Mouse (Mus musculus) kidney, postnatal 14 days (tissue): ENCODE measurements around the gene Gpt2.
A peak's percentile ranks its signal among the peaks of the same experiment; 100 is the strongest.

Experiments
- DNase-seq: peaks from one replicate; pipeline ENCODE4 v3.0.0; 2022; ENCODE audit warnings: mixed read lengths

Gene Gpt2

DNA sequence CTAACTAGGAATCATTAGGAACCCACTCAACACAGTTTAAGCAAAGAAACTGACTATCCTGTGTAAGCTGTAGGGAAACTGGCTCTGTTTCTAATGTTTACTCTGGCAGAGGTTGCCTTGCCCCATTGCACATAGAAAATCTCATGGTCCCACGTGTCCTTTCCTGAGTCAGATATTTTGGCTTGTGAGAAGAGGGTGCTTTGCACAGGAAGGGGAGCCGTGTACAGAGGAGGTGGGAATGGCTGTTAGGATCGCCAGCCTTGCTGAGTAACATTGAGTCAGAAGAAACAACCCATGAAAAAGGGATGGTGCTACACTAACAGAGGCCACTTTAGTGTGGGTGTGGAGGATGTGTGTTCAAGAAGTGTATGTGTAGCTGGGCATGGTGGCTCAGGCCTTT is 36.6 kb downstream of the Gpt2 start:
- no peak for DNase-seq

DNA sequence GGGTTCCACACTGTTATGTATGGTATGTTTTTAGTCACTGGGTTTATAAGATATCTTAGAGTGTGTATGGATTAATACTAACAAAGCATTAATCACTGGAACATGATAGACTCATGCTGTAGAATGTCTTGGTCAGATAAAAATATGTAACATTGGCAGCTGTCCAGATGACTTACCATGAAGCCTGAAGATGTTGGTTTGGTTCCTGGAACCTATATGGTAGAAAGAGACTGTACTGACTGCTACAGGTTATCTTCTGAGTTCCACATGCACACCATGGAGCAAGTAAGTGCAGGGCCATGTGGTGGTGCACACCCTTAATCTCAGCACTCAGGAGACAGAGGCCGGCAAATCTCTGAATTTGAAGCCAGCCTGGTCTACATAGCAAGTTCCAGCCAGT is 38.3 kb downstream of the Gpt2 start:
- DNase-seq, result no peak

DNA sequence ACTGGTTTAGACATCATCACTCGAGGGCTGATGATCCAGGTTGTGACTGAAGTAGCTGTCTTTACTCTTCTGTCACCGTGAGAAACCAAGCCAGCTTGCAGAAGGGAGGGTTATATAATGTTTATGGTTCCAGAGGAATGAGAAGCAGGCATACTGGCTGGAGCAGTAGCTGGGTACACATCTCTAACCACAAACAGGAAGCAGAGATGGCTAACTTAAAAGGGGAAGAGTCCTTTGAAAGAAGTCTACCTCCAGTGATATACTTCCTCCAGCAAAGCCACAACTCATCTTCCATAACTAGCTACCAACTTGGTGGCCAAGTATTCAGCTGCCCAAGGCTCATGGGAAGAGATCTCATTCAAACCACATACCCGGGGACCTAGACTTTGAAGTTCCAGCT is 39.1 kb downstream of the Gpt2 start:
- DNase-seq, result no peak

DNA sequence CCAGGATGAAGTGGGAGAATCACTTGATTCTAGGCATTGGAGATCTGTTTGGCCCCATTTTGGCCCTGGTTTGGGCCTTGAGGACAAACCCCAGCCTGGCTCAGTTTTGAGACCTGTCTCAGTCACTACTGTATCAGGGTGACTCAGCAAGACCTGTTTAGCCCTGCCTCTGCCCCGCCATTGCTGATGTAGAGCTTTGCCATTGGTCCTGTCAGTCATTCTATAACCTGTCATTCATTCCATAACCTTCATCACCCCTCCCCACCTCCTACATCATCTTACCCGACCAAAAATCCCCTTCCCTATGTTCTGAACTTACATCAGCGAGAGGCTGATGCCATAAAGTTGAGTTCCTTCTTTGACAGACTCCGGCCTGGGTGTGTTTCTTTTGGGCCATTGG is 40.5 kb downstream of the Gpt2 start:
- no peak for DNase-seq

DNA sequence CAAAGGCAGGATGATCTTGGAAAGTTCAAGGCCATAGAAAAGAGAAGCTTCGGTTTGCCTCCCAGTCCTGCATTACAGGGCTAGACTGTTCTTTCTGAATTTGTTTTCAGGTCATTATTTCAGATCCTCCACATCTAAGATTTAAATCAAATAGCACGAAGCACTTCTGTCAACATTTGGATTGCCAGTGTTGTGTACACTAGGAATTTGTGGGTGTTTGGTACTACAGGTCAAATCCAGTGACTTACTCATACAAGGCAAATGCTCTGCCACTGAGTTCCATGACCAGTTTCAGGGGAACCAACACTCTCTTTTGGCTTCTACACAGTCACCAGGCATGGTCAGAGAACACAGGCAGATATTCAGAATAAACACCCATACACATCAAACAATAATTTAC is 41.1 kb downstream of the Gpt2 start:
- DNase-seq, result no peak

DNA sequence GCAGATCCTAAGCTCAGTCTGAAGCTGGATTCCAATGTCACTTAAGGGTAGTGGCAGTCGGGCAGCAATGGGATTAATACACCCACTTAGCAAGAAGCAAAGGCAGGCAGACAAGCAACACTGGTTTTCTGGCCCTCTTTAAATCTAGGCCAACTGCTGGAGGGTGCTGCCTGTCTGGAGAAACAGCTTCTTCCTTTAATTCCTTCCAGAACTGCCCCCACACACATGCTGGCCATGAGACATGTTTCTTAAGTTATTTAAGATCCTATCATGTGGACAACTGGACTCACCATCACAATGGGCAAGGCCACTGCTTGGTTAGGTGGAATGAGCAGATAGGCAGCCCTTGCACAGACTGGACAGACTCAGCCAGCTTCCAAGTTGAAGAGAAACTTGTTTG is 41.8 kb downstream of the Gpt2 start:
- DNase-seq, result no peak

DNA sequence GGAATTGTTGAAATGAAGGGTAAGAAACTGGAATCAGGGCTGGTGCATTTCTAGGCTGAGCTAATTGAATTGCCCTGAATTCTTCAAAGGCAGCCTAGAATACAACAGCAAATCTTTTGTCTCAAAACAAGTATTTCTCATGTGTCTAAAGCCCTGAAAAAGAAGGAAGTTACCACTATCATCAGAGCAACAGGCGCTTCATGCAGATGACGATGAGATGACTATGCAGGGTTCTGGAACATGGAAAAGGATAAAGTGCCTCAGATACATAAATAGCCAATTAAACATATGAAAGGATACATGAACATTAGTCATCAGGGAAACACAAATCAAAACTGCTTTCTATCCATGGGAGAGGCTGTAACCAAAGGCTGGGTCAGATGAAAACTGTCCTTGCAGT is 44.0 kb downstream of the Gpt2 start:
- no peak for DNase-seq

DNA sequence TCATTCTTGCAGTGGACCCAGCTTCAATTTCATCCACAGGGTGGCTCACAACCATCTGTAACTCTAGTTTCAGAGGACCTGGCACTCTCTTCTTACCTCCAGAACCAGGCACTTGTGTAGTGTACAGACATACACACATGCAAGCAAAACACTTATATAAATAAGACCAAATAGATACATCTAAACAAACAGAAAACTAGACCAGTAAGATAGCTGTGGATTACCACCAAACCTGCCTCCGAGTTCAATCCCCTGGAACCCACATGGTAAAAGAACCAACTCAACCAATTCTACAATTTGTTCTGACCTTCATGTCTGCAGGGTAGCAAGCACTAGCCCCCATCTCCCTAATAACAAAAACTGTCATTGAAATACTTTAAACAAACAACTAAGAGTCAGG is 59.6 kb downstream of the Gpt2 start:
- DNase-seq, result no peak

DNA sequence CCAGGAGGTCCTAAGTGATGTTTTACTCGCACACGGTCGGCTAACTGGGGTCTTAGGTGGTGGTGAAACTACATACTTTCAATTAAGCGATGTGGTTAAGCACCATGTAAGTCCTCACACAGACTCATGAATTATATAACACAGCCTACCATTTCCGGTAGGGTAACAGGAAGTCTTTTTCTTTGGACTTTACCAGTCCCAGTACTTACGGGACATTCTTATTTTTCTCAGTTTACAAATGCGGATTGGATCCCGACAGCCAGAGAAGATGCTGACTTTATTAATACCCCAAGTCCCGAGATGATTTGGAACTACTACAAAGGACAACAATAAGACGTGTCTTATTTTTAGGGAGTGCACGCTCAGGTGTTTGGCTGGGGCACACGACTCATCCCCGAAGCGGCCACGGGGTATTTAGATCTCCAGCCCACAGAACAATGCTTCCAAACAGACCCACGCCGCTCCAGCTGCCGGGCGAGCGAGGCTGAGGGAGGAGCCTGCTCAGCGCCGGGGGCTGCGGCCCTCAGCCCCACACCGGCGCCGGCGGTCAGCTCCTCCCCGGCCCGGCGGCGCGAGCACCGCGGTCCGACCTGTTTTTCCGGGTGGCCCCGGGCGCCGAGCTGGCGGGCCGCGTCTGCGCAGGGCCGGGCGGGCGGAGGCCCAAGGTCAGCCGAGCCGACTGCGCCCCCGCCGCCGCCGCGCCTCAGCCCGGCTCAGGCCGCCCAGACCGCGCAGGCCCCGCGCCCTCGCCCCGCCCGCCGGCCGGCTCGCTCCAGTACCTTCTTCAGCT is 62.2 kb downstream of the Gpt2 start:
- DNase-seq, result peak; percentile 21

DNA sequence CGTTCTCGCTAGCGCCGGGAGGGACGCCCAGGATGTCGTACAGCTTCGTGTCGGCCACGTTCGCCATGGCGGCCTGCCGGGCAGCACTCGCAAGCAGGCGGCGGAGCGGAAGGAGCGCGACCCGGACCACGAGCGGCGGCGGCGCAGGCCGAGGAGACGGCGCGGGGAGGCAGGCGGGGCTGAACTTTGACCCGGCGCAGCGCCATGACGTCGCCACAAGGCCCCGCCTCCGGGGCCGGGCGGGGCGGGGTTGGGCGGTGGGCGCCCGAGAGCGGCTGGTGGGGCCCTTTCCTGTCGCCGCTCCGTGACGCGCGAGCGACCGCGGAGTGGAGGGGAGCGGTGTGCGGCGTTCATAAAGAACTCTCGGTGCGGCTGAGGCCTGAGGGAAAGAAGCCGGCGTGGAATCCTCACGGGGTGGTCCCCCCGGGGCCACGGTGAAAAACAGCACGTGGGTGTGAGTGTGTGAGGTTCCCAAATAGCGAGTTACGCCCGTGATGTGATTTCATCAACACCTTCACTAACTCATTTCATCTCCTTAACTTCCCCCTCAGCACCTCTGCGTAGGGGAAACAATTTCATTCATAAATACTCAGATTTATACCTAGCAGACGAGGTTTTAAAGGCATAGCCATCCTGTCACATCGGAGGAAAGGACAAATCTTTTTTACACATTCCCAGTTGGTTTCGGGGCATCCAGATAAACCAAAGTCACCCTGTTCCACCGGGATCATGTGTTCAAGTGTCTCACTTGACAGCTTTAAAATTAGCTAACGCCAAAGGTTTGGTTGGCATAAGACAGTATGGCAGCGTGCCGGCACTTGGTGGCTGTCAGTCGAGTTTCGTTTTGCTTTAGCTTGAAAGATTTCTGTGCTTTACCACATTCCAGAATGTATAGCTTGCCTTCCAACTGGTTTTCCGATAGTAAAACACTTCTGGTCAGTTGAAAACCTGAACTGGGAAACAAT is 63.1 kb downstream of the Gpt2 start, which contains the start of gene Dnaja2:
TSS of gene Dnaja2 (minus strand) at position 164 of the 965 bp plus-strand sequence.
- DNase-seq, result peak; percentile 94

DNA sequence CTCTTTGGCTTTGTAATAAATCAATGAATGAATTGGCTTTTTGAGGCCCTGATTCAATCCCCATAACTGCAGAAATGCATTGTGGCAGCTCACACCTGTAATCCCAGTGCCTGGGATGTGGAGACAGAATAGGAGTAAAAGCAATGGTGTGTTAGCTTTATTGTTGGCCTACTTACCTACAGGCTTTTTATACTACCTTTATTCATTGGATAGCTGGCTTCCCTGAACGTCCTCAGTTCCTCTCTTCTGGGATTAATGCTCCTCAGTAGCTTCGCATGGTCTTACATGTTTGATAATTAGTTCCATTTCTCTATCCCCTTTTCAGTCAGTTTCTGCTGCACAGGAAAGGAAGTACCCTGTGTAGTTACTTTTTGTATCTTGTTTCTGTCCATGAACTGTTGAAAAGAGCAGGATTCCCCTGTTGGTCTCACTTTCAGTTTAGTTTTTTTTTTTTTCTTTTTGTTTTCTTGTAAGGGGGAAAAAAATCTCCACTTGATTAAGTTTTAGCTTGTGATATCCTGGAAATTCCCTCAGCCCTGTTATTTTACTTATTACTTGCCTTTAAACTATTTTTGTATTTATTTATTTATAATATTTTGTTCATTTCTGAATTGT is 64.7 kb downstream of the Gpt2 start:
- no peak for DNase-seq

DNA sequence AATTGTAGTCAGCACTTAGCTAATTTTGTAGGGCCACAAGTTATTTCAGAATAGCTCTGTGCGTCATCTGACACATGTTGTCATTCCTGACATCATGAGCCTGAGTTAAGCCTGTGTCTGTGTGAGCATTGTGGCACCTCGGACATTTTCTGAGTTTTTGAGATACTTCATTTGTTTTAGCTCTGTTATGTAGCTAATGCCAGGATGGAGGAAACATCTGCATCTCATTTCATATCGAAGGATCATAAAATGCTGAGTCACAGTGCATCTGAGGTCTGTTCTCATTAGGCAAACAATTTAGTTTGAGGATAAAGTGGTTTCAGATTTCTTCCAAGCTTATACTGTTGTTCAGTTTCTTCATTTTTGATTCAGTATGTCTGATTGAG is 65.2 kb downstream of the Gpt2 start:
- no peak for DNase-seq

DNA sequence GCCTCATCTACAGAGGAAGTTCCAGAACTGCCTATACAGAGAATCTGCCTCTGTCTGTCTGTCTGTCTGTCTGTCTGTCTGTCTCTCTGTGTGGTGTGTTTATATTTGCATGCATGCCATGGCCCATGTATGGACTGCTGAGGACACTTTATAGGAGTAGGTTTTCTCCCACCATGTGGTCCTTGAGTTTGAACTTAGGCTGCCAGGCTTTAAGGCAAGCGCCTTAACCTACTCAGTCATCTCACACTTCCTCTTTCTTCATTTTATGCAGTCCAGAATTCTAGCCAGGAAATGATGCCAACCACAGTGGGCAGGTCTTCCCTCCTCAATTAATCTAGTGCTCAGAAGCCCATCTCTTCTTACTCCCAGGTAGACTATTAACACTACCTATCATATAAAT is 66.8 kb downstream of the Gpt2 start:
- DNase-seq, result no peak

DNA sequence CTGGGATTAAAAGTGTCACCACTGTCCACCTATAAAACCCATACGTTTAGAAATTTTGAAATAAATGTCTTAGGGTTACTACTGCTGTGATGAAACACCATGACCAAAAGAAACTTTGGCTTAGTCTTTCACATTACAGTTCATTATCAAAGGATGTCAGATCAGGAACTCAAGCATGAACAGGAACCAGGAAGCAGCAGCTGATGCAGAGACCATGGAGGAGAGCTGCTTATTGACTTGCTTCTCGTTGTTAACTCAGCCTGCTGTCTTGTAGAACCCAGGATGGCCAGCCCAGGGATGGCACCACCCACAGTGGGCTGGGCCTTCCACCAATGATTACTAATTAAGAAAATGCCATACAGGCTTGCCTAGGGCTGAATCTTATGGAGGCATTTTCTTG is 67.6 kb downstream of the Gpt2 start:
- DNase-seq, result no peak

DNA sequence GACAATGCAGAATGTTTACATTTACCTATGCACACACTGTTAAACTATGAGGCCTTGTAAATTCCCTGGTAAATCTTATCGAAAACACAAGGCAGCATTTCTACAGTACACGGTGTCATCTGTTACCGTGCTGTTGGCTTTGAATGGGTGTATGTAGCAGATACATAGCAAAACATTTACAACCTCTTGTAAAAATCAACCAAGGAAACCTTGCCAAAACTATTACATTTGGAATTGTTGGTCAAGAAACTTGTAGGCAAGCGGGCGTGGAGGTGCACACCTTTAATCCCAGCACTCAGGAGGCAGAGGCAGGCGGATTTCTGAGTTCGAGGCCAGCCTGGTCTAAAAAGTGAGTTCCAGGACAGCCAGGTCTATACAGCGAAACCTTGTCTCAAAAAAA is 71.0 kb downstream of the Gpt2 start:
- no peak for DNase-seq

DNA sequence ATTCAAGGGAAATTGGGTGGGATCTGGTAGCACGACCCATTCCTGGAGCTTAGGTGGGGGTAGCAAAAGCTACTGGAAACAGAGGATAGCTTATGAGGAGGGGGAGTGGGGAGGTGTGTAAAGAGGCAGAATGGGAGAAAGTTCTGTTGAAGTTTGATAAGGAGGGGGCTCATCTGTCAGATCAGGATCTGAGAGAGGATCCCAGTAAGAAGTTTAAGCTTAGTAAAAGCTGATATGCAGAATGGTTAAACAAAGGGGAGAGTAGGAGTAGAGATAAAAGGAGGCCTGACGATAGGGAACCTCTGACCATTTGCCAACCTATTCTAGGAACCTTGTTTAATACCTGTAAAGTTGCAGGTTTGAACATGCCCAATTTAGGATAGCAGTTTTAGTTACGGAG is 72.8 kb downstream of the Gpt2 start:
- no peak for DNase-seq

DNA sequence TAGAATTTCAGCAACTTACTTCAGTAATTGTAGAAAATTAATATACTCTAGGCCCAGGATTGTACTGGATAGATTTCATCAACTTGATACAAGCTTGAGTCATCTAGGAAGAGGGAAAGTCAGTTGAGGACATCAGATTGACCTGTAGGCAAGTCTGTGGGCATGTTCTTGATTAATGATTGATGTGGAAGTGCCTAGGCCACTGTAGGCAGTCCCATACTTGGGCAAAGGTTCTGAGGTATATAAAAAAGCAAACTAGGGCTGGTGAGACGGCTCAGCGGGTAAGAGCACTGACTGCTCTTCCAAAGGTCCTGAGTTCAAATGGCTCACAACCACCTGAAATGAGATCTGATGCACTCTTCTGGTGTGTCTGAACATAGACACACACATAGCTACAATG is 75.4 kb downstream of the Gpt2 start:
- peak; percentile 55 for DNase-seq

DNA sequence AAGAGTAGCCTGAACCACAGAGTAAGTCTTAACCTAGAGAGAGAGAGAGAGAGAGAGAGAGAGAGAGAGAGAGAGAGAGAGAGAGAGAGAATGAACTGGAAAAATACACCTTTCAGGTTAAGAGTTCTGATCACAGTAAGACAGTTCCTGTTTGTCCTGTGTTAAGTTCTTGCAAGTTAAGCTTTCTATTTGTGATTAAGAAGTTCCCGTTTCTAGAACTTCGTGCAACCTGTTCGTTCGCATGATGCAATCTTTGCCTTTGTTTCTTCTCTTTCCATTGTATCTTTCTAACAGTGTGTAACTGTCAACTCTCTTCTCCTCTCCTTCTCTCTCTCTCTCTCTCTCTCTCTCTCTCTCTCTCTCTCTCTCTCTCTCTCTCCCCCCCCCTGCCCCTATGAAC is 78.1 kb downstream of the Gpt2 start:
- no peak for DNase-seq

DNA sequence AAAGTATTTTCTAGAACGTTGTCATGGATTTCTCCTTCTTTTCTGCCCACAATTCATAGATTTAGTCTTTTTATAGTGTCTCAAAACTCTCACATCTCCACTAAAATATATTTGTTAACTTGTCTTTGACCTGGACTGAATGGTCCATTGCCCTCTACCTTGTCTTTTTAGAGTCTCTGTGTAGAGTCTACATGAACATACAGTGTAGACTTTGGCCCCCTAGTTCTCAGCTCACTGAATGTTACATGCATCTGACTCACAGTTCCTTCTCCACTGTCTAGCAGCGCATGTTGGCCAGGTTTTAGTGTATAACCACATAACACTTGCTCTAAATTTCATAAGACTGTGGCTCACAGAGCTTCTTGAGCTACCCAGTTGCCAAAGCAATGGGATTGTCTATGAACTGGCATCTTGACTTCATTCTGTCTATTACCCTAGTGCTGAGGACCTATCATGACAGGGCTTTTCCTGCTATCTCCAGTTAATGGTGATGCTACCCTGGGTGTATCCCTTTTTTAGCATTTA is 81.7 kb downstream of the Gpt2 start:
- peak; percentile 25 for DNase-seq
